Mouse (Mus musculus): ENCODE measurements around the gene Rnf5. TPM values are rescaled to one million over a fixed set of nuclear protein-coding genes. Genes with fewer than 3 reads are reported as not detected.

Gene Rnf5
- polyA plus RNA-seq, 1 experiment from 2014 or later: 180 TPM

- no peak overlapping the region for H3K9ac ChIP-seq (ENCODE audit: low read length)
- H3K4me2 ChIP-seq: no peak overlapping the region; the same call in 1 of the 2 replicates
- peaks cover 23% of the 10 kb centered on the region for H3K4me1 ChIP-seq (ENCODE audit: control insufficient read depth, insufficient read depth, low read length)
- DNase-seq (ENCODE audit: low spot score, missing footprints): no peak
- no peak overlapping the region for H3K27ac ChIP-seq (ENCODE audit: low read depth, low read length)
- H3K4me3 ChIP-seq (ENCODE audit: low read depth, low read length): no peak overlapping the region
- ATAC-seq (ENCODE audit: low FRiP score): no peak
- no peaks in the 10 kb centered on the region for H3K9me3 ChIP-seq (ENCODE audit: control insufficient read depth, low read length)
- 90% methylated on average over 30 of the region's 30 CpGs for WGBS
- H3K36me3 ChIP-seq (ENCODE audit: control insufficient read depth, insufficient read depth, low read length): 0 out of 2 replicates have a peak, but pooled peaks cover 6% of the 10 kb centered on the region
- no peaks in the 10 kb centered on the region for H3K27me3 ChIP-seq (ENCODE audit: control insufficient read depth, insufficient read depth, low read length)
These were observed 42.5 kb upstream of the Rnf5 start for GRCm38 (mm10) chr17:34645831-34646511.

DNA sequence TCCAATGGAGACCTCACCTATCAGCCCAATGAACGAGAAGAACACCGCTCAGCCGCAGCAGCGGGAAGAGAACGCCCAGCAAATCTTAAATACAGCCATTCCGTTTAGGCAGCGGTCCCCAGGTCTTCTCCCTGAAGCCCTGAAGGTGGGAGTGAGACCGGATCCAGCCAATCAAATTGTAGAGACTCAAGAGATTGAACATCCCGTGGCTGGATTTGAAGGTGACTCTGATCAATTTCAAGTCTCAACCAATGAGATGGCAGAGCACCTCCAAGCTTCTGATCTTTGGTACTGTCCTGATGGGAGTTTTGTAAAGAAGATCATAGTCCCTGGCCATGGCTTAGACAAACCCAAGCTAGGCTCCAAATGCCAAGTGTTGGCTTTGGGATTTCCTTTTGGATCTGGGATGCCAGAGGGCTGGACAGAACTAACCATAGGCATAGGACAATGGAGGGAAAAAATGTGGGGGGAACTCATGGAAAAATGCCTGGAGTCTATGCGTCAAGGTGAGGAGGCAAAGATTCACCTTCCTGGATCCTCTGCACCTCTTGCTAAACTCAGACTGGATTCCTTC lies 41.9 kb upstream of the Rnf5 start:
- WGBS: 49% methylated on average over 10 of the region's 10 CpGs
- no peak for DNase-seq (ENCODE audit: low spot score, missing footprints)

GRCm38 (mm10) chr17:34644608-34645007 lies 41.1 kb upstream of the Rnf5 start, which contains the start of gene Fkbpl:
Gene Fkbpl (plus strand): TSS chr17:34644764.
- H3K4me2 ChIP-seq: peak within 1 kb of the TSS; percentile 67
- WGBS: under 1% methylated on average over 16 of the region's 16 CpGs
- H3K9ac ChIP-seq (ENCODE audit: low read length): peak within 1 kb of the TSS; percentile 64
- H3K27ac ChIP-seq (ENCODE audit: low read depth, low read length): no peak within 1 kb of the TSS; the same call in none of the 2 replicates
- H3K9me3 ChIP-seq (ENCODE audit: control insufficient read depth, low read length): no peaks in the 10 kb centered on the region
- DNase-seq (ENCODE audit: low spot score, missing footprints) (peak; percentile 100), ATAC-seq (ENCODE audit: low FRiP score) (peak; percentile 80)
- 0 out of 2 replicates have a peak, but pooled peaks cover 4% of the 10 kb centered on the region for H3K36me3 ChIP-seq (ENCODE audit: control insufficient read depth, insufficient read depth, low read length)
- H3K4me1 ChIP-seq (ENCODE audit: control insufficient read depth, insufficient read depth, low read length): peaks cover 24% of the 10 kb centered on the region
- no peaks in the 10 kb centered on the region for H3K27me3 ChIP-seq (ENCODE audit: control insufficient read depth, insufficient read depth, low read length)
- H3K4me3 ChIP-seq (ENCODE audit: low read depth, low read length): peak within 1 kb of the TSS; percentile 50

More for the DNA sequence above, 41.9 kb upstream of the Rnf5 start:
- Histone ChIP-seq H3K27me3 (ENCODE audit: control insufficient read depth, insufficient read depth, low read length) (no peaks in the 10 kb centered on the region), H3K9ac (ENCODE audit: low read length) (peak overlapping the region; percentile 64), H3K36me3 (ENCODE audit: control insufficient read depth, insufficient read depth, low read length) (0 out of 2 replicates have a peak, but pooled peaks cover 5% of the 10 kb centered on the region), H3K9me3 (ENCODE audit: control insufficient read depth, low read length) (no peaks in the 10 kb centered on the region), H3K27ac (ENCODE audit: low read depth, low read length) (no peak overlapping the region; the same call in 1 of the 2 replicates), H3K4me3 (ENCODE audit: low read depth, low read length) (peak overlapping the region; percentile 50), H3K4me2 (peak overlapping the region; percentile 67), H3K4me1 (ENCODE audit: control insufficient read depth, insufficient read depth, low read length) (peaks cover 24% of the 10 kb centered on the region)
- ATAC-seq (ENCODE audit: low FRiP score): no peak

GRCm38 (mm10) chr17:34643944-34644343 lies 40.5 kb upstream of the Rnf5 start:
- ATAC-seq (ENCODE audit: low FRiP score) (no peak), DNase-seq (ENCODE audit: low spot score, missing footprints) (no peak)
- no peak overlapping the region for H3K4me2 ChIP-seq
- H3K9me3 ChIP-seq (ENCODE audit: control insufficient read depth, low read length): no peaks in the 10 kb centered on the region
- no peak overlapping the region for H3K9ac ChIP-seq (ENCODE audit: low read length)
- H3K27me3 ChIP-seq (ENCODE audit: control insufficient read depth, insufficient read depth, low read length): no peaks in the 10 kb centered on the region
- H3K4me3 ChIP-seq (ENCODE audit: low read depth, low read length): no peak overlapping the region
- 0 out of 2 replicates have a peak, but pooled peaks cover under 1% of the 10 kb centered on the region for H3K36me3 ChIP-seq (ENCODE audit: control insufficient read depth, insufficient read depth, low read length)
- no peak overlapping the region; the same call in 1 of the 2 replicates for H3K27ac ChIP-seq (ENCODE audit: low read depth, low read length)
- 85% methylated on average over 10 of the region's 10 CpGs for WGBS
- peaks cover 24% of the 10 kb centered on the region for H3K4me1 ChIP-seq (ENCODE audit: control insufficient read depth, insufficient read depth, low read length)

DNA sequence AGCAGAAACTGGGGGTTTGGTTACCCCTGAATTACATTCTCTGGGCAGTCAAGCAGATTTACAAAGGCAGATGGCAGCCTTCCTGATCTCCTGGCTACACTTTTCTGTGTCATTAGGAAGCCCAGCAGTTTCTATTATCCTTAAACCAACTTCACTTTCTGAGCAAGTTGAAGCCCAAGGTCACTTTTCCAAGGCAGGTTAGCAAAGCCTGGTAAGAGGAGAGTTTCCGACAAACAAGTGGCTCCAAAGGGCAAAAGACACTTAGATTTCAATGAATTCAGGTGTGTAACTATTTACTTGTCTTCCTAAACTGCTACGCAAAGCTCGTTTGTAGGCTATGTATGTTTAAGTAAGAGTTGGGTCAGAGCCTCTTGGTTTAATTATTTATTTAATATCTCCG lies 39.9 kb upstream of the Rnf5 start:
- H3K27ac ChIP-seq (ENCODE audit: low read depth, low read length): no peak overlapping the region
- no peaks in the 10 kb centered on the region for H3K36me3 ChIP-seq (ENCODE audit: control insufficient read depth, insufficient read depth, low read length)
- no peak overlapping the region for H3K4me3 ChIP-seq (ENCODE audit: low read depth, low read length)
- no peaks in the 10 kb centered on the region for H3K9me3 ChIP-seq (ENCODE audit: control insufficient read depth, low read length)
- H3K4me2 ChIP-seq: no peak overlapping the region
- H3K27me3 ChIP-seq (ENCODE audit: control insufficient read depth, insufficient read depth, low read length): no peaks in the 10 kb centered on the region
- WGBS: 90% methylated on average over 4 of the region's 4 CpGs
- DNase-seq (ENCODE audit: low spot score, missing footprints) (no peak), ATAC-seq (ENCODE audit: low FRiP score) (no peak)
- H3K9ac ChIP-seq (ENCODE audit: low read length): no peak overlapping the region
- peaks cover 22% of the 10 kb centered on the region for H3K4me1 ChIP-seq (ENCODE audit: control insufficient read depth, insufficient read depth, low read length)

GRCm38 (mm10) chr17:34641945-34642344 lies 38.5 kb upstream of the Rnf5 start:
- no peaks in the 10 kb centered on the region for H3K27me3 ChIP-seq (ENCODE audit: control insufficient read depth, insufficient read depth, low read length)
- no peak overlapping the region for H3K4me2 ChIP-seq
- no peaks in the 10 kb centered on the region for H3K36me3 ChIP-seq (ENCODE audit: control insufficient read depth, insufficient read depth, low read length)
- peak overlapping the region; percentile 82 for H3K27ac ChIP-seq (ENCODE audit: low read depth, low read length)
- no peak overlapping the region for H3K9ac ChIP-seq (ENCODE audit: low read length)
- no peak for ATAC-seq (ENCODE audit: low FRiP score)
- no peaks in the 10 kb centered on the region for H3K9me3 ChIP-seq (ENCODE audit: control insufficient read depth, low read length)
- H3K4me1 ChIP-seq (ENCODE audit: control insufficient read depth, insufficient read depth, low read length): peaks cover 14% of the 10 kb centered on the region
- H3K4me3 ChIP-seq (ENCODE audit: low read depth, low read length): no peak overlapping the region
- no peak for DNase-seq (ENCODE audit: low spot score, missing footprints)
- 85% methylated on average over 3 of the region's 3 CpGs for WGBS

DNA sequence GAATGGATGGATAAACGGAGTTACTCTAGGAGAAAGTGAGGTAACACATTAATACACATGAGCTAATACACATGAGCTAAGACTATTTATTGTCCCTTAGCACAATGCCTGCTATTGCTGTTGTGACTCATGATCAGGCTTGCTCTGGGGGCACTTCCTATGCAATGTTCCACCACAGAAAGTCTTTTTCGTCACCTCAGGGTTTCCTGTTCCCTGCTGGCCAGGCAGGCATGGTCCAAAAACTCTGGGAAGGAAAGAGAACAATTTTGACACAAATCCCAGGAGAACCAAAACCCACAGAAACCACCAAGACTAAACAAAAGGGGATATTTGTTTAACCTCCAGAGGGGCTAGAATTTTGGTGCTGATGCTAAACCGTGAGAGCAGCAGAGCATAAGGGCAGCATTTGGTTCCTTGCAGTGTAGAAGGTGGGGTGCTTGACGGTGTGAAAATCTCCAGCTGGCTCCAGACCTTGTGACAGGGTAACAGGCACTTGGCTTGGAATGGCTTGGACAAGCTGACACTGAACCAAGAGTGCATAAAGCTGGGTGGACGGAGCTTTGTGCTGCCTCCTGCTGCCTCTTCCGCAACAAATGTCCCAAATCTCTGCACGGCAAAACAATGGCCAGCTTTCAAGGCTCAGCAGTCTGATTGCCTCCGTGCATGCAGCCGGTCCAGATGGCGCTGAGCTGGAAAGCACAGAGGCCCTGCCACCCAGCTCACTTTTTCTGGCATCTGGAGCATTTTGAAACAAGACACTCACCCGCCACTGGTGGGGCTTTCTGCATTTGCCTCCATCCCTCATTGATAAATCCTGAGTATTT lies 37.5 kb upstream of the Rnf5 start:
- Histone ChIP-seq H3K9ac (ENCODE audit: low read length) (peak overlapping the region; percentile 53), H3K4me3 (ENCODE audit: low read depth, low read length) (no peak overlapping the region), H3K9me3 (ENCODE audit: control insufficient read depth, low read length) (no peaks in the 10 kb centered on the region), H3K27me3 (ENCODE audit: control insufficient read depth, insufficient read depth, low read length) (no peaks in the 10 kb centered on the region), H3K4me2 (no peak overlapping the region; the same call in 1 of the 2 replicates), H3K4me1 (ENCODE audit: control insufficient read depth, insufficient read depth, low read length) (peaks cover 14% of the 10 kb centered on the region), H3K36me3 (ENCODE audit: control insufficient read depth, insufficient read depth, low read length) (no peaks in the 10 kb centered on the region), H3K27ac (ENCODE audit: low read depth, low read length) (peak overlapping the region; percentile 82)
- 13% methylated on average over 11 of the region's 11 CpGs for WGBS
- peak; percentile 90 for DNase-seq (ENCODE audit: low spot score, missing footprints)
- peak; percentile 52 for ATAC-seq (ENCODE audit: low FRiP score)

DNA sequence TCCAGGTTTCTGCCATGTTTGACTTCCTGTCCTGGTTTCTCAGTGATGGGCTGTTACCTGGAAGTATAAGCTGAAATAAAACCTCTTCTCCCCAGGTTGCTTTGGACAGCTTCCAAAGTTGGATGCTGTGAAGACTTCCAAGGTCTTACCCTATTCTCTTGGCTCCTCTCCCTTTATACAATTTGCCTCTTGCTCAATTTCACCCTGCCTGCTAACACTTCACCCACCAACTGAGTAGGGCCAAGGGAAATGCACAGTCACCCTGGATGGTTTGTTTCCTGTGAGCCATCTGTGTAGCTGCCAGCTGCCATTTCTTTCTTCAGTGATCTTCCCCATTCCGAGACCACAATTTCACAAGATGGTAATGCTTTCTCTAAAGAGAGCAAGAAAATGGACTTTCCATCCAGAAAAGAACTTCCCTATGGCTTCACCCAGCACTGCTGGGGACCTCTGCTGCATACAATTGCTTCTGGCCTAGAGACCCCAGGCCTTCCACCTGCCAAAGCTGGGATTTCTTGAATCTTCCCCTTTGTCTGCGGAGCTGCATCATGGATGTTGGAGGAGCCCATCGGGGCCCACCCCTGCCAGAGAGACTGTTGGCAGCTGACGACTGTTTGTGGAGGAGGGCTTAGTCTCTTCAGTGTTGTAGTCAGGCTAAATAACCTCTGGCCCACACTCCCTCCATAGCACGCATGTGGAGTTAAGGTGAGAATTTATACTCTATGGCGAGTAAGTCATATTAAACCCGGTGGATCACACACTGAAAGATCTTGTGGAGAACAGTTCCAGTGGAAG lies 36.2 kb upstream of the Rnf5 start:
- Histone ChIP-seq H3K4me3 (ENCODE audit: low read depth, low read length) (no peak overlapping the region), H3K27me3 (ENCODE audit: control insufficient read depth, insufficient read depth, low read length) (no peaks in the 10 kb centered on the region), H3K4me2 (no peak overlapping the region), H3K27ac (ENCODE audit: low read depth, low read length) (no peak overlapping the region), H3K4me1 (ENCODE audit: control insufficient read depth, insufficient read depth, low read length) (peaks cover 7% of the 10 kb centered on the region), H3K9me3 (ENCODE audit: control insufficient read depth, low read length) (no peaks in the 10 kb centered on the region), H3K36me3 (ENCODE audit: control insufficient read depth, insufficient read depth, low read length) (no peaks in the 10 kb centered on the region), H3K9ac (ENCODE audit: low read length) (no peak overlapping the region)
- ATAC-seq (ENCODE audit: low FRiP score) (no peak), DNase-seq (ENCODE audit: low spot score, missing footprints) (no peak)
- WGBS: 86% methylated on average over 7 of the region's 7 CpGs
